Mouse (Mus musculus): Measurements from ENCODE around the gene Sorl1.

DNA sequence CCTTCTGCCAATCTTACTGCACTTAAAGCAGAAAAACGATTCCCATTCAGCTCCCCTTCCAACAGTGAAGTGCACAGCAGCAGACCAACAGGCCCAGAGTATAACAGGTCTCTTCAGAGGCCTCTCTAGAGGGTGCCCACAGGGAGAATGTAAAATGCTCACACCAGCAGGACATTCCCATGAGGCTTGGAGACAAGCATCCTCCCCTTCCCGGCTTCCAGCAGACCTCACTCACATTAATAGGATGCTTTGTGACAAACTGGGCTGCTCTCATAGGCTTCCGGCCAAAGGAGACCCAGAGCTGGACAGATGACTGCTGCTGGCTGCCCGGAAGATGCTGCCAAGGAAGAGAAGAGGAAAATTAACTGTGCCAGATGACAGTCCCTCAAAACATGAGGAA lies 52.1 kb downstream of the Sorl1 start:
- TF ChIP-seq EP300 (IDR thresholded peaks at IDR 0.05; ENCODE audit: low read length) (no peak), TCF12 (IDR thresholded peaks at IDR 0.05; ENCODE audit: low read depth, low read length) (no peak)

Data from CH12.LX (cell line).